Mouse (Mus musculus): Measurements from ENCODE around the gene Fam228b. TPM values are rescaled to one million over a fixed set of nuclear protein-coding genes. Genes with fewer than 3 reads are reported as not detected.
"Not testable (repeated sequence)": the region's sequence is repeated elsewhere in the genome, so short reads cannot be mapped to it uniquely, and the experiment has no call there.

Fam228b gene
- 1 to 10 TPM; 4.0 to 5.1 TPM for total RNA-seq (2021)
- long read RNA-seq, experiment 1, partial matches to known transcripts, result 0 of 1 reads
- long read RNA-seq, experiment 1, other reads (novel, unspliced or antisense), result 1 of 1 reads
- long read RNA-seq, experiment 2, partial matches to known transcripts, result 1 of 4 reads
- long read RNA-seq, experiment 2, other reads (novel, unspliced or antisense), result 3 of 4 reads

DNA sequence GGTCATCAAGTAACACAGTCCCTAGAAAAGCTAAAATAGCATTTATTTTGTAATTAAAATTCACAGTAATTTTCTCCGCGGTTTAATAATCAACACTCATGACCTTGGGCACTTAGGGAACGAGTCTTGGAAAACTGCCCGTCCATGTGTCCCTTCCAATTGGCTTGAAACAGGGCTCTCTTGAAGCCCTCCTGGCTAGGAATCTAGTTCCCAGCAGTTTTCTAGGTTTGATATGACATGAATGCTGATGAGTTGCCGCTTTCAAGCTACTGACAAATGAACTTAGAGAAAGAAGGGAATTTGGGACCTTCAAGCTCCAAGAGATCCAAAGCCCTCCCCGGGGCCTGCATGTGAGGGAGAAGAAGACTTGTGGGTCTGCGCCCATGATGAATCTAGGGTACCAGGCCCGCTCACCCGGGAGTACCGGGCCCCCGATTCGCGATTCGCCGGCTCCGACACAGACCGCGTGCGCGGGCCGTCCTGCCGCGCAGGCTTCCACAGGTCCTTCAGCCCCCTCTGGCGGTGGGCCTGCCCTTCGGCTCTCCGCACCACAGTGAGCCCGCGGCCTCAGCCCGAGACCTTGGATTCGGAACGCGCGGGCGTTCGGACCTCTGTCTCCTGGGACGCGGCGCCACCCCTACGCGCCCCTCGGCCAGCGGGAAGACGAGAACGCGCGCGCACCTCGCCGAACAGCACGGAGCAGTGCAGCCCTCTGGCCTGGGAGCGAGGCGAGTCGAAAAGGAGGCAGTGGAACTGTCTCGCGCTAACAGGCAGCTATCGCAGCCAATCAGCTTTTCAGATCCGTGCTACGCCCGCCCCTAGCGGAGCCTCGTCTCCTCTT, at the start of gene Fam228b, which contains the start of gene Pfn4:
Gene Fam228b, minus strand, starts transcription at position 776 of the 841 bp plus-strand sequence.
Gene Pfn4, plus strand, starts transcription at position 531 of the 841 bp plus-strand sequence.
- intact Hi-C loops (cut with DNase I), result loop anchor here (5.0 kb wide), 3 partner anchors 96 to 176 kb away; partner anchors contain the start of genes Atad2b, Gm3625 and Itsn2
- DNase-seq, result peak; percentile 96 to 99

DNA sequence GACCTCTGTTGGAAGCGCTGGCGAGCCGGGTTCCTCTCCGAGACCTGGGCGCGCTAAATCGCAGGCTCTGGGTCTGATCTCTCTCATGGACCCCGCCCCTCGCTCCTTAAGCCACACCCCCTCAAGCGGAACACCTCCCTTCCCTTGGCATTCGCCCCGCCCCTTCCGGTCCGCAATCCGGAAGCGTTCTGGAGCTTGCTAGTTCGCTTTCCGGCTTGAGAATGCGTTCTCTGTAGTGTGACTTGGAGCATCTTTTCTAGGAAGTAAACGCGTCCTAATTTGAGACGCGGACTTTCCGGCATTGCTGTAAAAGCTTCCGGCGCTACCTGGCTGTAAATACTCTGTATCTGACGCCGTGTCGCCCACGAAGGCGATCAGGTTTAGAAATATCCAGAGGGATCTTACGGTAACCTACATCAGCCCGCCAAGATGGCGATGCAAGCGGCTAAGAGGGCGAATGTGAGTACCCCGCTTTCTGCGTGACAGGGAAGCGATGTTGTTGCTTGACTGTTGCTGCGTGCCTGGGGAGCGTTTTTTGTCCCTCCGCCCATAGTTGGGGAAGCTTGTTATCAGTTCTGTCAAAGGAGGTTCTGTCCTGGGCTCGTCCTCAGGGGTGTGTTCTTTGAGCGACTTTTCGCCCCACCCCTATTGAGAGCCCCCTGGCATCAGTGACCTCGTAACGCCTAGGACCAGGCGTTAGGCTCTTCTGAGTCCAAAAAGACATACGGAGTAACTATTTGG, 48.5 kb upstream of the Fam228b start, which contains the start of gene Sf3b6:
Gene Sf3b6, plus strand, starts transcription at position 184 of the 741 bp plus-strand sequence.
- peak; percentile 98 to 99 for DNase-seq
- intact Hi-C loops (cut with DNase I), result loop anchor here (2.0 kb wide), 1 partner anchor 25 kb away; the partner anchor contains the start of gene Wdcp

DNA sequence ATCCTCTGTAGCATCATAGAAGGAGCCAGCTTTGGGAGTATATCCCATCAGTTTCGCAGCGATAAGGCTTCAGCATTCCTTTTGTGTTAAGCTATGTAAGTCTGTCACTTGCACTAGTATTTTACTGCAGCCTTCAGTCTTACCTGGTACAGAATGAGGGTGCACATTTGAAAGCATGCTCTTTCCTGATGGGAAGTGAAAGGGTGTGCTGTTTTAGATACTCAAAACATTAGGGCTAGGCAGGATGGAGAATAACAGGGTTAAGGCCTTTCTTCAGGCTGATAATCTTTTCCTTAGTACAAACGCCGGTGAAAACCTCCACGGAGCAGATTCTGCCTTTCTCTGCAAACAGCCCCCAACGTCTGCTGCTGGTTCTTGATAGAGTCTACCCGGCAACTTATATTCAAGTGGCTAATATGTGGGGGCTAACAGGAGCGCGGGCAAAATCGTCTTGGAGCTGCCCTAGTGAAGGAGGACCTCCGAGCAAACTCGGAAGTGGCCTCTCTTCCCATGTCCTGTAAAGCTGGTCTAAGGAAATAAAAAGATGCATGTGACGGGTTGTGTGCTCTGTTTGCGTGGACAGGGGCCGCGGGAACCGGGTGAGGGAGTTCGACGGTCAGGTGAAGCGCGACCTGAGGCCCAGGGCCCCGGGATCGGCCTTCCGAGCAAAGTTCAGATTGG, 47.8 kb upstream of the Fam228b start:
- intact Hi-C loops (cut with DNase I), result no loop called here

DNA sequence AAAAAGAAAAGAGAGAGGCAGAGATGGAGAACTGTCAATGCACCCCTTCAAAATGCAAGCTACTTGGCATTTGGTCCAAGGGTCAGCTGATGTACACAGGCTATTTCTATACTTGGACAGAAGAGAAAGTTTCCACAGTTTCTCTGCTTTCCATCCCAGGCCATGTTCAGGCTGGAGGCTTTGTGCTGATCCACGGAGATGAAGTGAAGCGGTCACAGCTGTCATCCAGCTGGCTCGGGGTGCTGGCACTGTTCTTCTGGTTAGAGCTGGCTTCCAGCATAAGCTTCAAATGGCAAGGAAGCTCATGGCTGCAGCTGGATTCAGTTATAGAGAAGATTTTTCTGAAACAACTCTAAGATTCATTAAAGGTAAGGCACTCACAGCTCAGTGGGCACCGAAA, 44.6 kb upstream of the Fam228b start:
- intact Hi-C loops (cut with DNase I), result no loop called here

More for the DNA sequence above, 47.8 kb upstream of the Fam228b start:
- DNase-seq, result no peak

DNA sequence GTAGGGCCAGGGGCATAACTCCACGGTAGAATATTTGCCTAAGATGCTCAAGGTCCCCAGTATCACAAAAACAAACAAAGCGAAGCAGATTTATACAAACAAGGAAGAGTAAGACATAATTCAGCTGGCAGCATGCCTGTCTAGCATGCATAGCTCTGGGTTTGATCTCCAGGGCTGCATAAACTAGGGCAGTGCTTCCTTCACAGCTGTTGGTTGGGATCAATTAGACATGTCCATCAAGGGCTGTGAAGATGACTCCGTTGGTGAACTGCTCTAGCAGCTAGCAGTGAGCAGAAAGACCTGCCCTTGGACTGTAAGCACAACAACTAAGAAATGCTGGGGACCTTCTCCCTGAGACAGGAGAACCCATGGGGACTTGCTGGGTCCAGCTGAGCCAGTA, 42.6 kb upstream of the Fam228b start:
- DNase-seq, result no peak
- intact Hi-C loops (cut with DNase I), result no loop called here

More for the DNA sequence above, 44.6 kb upstream of the Fam228b start:
- DNase-seq, result peak; percentile 12 to 43

DNA sequence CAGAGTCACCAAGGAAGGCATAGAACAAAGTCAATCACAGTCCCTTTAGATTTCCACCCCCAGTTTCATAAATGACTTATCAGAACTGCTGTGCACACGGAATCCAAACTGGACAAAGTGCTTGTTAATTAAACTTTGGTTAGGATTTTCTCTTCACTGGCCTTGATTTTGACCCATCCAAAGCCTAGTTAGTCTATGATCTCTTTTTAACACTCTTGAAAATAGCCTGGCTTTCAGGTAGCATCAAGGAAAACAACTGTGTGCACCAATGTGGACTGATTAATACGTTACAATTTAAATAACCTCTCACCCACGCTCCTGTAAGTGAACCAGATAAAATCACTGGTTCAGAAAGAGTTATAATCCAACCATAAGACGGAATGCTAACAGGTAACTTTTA, 42.0 kb upstream of the Fam228b start:
- intact Hi-C loops (cut with DNase I), result no loop called here
- no peak for DNase-seq

DNA sequence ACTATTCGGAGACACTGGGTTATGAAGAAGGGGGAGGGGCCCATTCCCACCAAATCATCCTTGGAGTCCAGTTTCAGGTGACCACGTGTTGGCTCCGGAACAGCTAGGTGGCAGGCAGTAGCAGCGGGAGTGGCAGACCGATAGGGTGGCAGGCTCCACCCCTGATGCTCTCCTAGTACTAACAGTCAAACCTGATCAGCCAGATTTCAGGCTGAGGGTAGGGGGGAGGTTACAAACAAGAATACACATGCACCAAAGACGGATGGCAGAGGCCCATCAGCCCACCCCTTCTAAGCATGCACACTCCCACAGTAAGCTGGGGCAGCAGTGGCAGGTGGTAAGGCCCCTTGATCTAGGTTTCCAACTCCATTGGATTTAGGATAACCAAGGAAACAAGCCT, 28.4 kb upstream of the Fam228b start:
- DNase-seq; intact Hi-C loops (cut with DNase I): not testable (repeated sequence)

DNA sequence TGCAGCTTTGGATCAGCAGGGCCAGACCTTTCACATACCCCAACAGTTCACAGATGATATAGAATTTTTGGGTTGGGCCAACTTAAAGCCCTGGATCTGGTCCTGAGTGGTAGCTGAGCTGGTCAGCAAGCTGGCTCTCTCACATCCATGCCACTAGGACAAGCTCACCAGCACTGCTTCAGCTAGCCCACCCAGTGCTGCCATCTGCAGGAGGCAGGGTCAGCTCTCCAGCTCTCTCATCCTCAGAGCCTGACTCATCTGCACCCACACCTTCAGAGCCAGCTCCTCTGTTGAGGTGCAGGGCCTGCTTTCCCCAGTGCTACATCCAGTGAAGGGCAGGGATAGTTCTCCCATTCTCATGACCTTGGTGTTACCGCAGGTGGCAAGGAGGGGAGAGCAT, 24.7 kb upstream of the Fam228b start:
- intact Hi-C loops (cut with DNase I), result no loop called here
- DNase-seq, result peak in 1 of 2 experiments; percentile 10

GRCm38 (mm10) chr12:4788128-4788527, 19.1 kb upstream of the Fam228b start:
- DNase-seq; intact Hi-C loops (cut with DNase I): not testable (repeated sequence)

- no peak for DNase-seq
- intact Hi-C loops (cut with DNase I), result no loop called here
These were observed 15.4 kb upstream of the Fam228b start for GRCm38 (mm10) chr12:4784466-4784865.

- intact Hi-C loops (cut with DNase I), result no loop called here
- DNase-seq, result no peak
These were observed 14.5 kb upstream of the Fam228b start for GRCm38 (mm10) chr12:4783598-4783997.

DNA sequence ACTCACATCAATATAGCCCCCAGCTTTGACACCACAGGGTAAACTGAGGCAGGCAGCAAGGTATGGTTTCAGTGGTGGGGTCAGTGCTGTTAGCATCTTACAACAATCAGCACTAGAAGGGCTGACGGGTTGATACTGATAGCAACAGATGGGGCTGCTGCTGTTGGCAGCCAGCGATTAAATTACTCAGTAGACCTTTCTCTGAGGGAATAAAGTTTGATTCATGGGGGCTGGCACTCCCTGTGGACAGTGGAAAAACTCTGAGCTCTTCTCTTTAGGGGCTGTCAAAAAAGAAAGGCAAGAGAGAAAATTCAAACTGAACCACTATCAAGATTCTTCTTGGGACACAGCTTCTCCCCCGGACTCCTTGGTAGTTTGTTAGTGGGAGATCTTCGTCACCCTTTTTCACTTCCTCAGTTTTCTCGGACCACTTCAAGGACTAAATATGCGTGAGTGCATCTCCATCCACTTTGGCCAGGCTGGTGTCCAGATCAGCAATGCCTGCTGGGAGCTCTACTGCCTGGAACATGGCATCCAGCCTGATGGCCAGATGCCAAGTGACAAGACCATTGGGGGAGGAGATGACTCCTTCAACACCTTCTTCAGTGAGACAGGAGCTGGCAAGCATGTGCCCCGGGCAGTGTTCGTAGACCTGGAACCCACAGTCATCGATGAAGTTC, 12.8 kb upstream of the Fam228b start:
- DNase-seq, result peak in 1 of 2 experiments; percentile 5
- intact Hi-C loops (cut with DNase I), result not testable (repeated sequence)

DNA sequence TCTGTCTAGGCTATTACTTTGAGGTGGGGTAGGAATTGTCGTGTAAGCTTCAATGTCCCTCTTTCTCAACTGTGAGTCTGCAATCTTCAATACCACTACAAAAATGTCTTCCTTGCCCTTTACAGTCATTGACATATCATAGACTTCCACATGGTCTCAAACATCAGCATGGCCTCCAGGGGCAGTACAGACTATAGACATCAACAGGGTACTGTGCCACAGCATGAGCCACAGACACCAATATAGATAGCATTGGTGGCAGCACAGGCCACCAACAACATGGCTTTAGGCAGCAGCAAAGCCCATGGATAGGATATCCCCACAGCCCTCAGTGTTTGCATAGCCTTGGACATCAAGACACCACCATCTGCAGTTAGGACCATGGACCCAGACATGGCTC, 12.2 kb upstream of the Fam228b start:
- no peak for DNase-seq
- intact Hi-C loops (cut with DNase I), result no loop called here

GRCm38 (mm10) chr12:4780245-4780644, 11.2 kb upstream of the Fam228b start:
- intact Hi-C loops (cut with DNase I), result no loop called here
- no peak for DNase-seq

DNA sequence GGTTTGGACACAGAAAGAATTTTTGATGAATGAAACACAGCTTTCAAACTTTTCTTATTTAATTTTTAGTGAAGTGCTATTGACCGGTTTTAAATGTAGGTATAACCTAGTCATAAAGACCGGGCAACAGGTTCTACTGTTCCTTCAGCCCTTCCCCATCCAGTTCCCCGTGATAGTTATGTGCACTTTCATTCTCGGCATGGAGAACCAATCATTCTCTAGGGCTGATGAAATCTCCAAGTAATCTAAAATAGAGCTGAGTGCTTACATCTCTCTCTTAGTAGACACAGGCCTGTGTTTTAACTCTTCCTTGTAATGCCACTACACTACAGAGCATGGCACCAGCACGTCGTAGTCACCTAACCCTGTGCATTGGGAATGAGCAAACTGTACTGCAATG, 8.7 kb upstream of the Fam228b start:
- intact Hi-C loops (cut with DNase I), result no loop called here
- no peak for DNase-seq

DNA sequence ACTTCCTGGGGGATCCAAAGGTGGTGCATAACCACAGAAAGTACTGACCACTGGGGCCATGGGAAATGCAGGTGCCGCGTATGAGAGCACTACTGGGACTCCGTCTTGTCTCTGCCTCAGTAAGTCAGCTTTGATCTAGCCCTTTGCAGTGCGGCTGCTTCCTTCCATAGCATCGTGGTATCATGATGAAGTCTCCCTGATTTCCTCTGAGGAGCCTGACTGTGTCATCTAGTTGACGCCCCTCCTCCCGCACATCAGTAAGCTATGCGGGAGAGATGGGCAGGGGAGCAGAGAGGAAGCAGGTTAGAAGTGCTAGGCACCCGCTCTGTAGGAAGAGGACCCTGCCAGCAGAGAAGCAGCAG, 6.5 kb upstream of the Fam228b start:
- intact Hi-C loops (cut with DNase I), result no loop called here
- no peak for DNase-seq

DNA sequence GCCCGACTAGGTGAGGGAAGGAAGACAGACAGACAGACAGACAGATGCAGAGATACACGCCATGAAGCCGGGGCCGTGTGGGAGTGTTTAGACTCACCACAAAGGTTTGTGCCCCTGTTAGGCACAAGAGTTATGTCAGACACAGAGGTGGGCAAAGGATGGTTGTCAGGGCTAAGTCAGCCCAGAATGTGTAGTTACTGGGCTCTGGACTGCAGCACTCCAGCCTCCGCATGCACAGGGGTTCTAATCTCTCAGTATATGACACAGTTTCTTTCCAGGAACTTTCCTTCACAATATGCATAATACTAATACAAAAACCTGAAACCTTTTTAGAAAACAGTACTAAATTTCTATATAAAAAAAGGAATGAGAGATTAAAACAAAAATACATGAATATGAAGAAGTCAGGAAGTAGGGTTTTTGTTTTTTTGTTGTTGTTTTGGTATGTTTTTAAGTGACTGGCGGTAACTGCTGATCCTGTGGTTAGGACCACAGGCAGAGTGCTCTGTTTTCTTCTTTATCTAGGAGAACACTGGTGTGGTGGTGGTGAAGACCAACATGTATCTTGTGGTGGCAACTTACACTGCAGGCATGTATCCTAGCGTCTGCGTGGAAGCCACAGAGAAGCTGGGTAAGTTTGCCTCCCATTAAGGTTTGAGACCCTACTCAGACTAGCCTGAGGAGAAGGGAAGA, 6.0 kb upstream of the Fam228b start:
- intact Hi-C loops (cut with DNase I), result no loop called here
- no peak for DNase-seq

- intact Hi-C loops (cut with DNase I), result loop anchor here (5.0 kb wide), 3 partner anchors 97 to 177 kb away; partner anchors contain the start of genes Atad2b, Gm3625 and Itsn2
- DNase-seq, result no peak
These were observed 261 bp upstream of the Fam228b start for GRCm38 (mm10) chr12:4769333-4769723.

GRCm38 (mm10) chr12:4757060-4757459, 12.0 kb downstream of the Fam228b start:
- intact Hi-C loops (cut with DNase I), result no loop called here
- no peak for DNase-seq
